Mouse (Mus musculus): ENCODE results near the gene Cacna1c. TPM values are rescaled to one million over a fixed set of nuclear protein-coding genes. Genes with fewer than 3 reads are reported as not detected.
"Not testable (repeated sequence)": the region's sequence is repeated elsewhere in the genome, so short reads cannot be mapped to it uniquely, and the experiment has no call there.

Gene Cacna1c
- total RNA-seq, 2 experiments from 2014 or later = 0.09 TPM; not detected in 1

GRCm38 (mm10) chr6:118605974-118606373 lies 590.2 kb downstream of the Cacna1c start:
- no peak for ATAC-seq (replicated peaks; ENCODE audit: low FRiP score, poor library complexity, severe bottlenecking)

- ATAC-seq (replicated peaks; ENCODE audit: low FRiP score, poor library complexity, severe bottlenecking) = no peak
Measured at GRCm38 (mm10) chr6:118603825-118604224, 592.4 kb downstream of the Cacna1c start.

GRCm38 (mm10) chr6:118595681-118596055 lies 600.5 kb downstream of the Cacna1c start:
- no peak for ATAC-seq (replicated peaks; ENCODE audit: low FRiP score, poor library complexity, severe bottlenecking)

- ATAC-seq (replicated peaks; ENCODE audit: low FRiP score, poor library complexity, severe bottlenecking) = no peak
Measured at GRCm38 (mm10) chr6:118594833-118595680, 601.2 kb downstream of the Cacna1c start.

- ATAC-seq (replicated peaks; ENCODE audit: low FRiP score, poor library complexity, severe bottlenecking) = no peak
Measured at GRCm38 (mm10) chr6:118594070-118594469, 602.1 kb downstream of the Cacna1c start.

- ATAC-seq (replicated peaks; ENCODE audit: low FRiP score, poor library complexity, severe bottlenecking) = no peak
Measured at GRCm38 (mm10) chr6:118593377-118594061, 602.7 kb downstream of the Cacna1c start.

GRCm38 (mm10) chr6:118592662-118593376 lies 603.4 kb downstream of the Cacna1c start:
- ATAC-seq (replicated peaks; ENCODE audit: low FRiP score, poor library complexity, severe bottlenecking) = no peak

- ATAC-seq (replicated peaks; ENCODE audit: low FRiP score, poor library complexity, severe bottlenecking) = not testable (repeated sequence)
Measured at GRCm38 (mm10) chr6:118578741-118579140, 617.5 kb downstream of the Cacna1c start.

GRCm38 (mm10) chr6:118574351-118574750 lies 621.9 kb downstream of the Cacna1c start:
- ATAC-seq (replicated peaks; ENCODE audit: low FRiP score, poor library complexity, severe bottlenecking) = no peak

GRCm38 (mm10) chr6:118567816-118568215 lies 628.4 kb downstream of the Cacna1c start:
- ATAC-seq (replicated peaks; ENCODE audit: low FRiP score, poor library complexity, severe bottlenecking) = no peak

- peak; percentile 99 for ATAC-seq (replicated peaks; ENCODE audit: low FRiP score, poor library complexity, severe bottlenecking)
Measured at GRCm38 (mm10) chr6:118561745-118562609, 634.2 kb downstream of the Cacna1c start, which contains the start of gene Ankrd26. Gene Ankrd26 (minus strand): TSS chr6:118562226.

GRCm38 (mm10) chr6:118561225-118561624 lies 635.0 kb downstream of the Cacna1c start:
- ATAC-seq (replicated peaks; ENCODE audit: low FRiP score, poor library complexity, severe bottlenecking) = no peak

GRCm38 (mm10) chr6:118538627-118539026 lies 657.6 kb downstream of the Cacna1c start:
- no peak for ATAC-seq (replicated peaks; ENCODE audit: low FRiP score, poor library complexity, severe bottlenecking)

Other genes starting within 250 kb of the Cacna1c start
- gene Dcp1b, start 21.2 kb downstream of the Cacna1c start, total RNA-seq (2015; ENCODE audit: low replicate concordance) = 1.2 and 2.1 TPM in 2 replicates
- gene Dcp1b, start 21.2 kb downstream of the Cacna1c start, total RNA-seq (2017; ENCODE audit: low replicate concordance) = 1.4 and 3.3 TPM in 2 replicates
- not detected in 2 replicates for gene Cacna2d4, start 40.1 kb upstream of the Cacna1c start, total RNA-seq (2015; ENCODE audit: low replicate concordance)
- gene Cacna2d4, start 40.1 kb upstream of the Cacna1c start, total RNA-seq (2017; ENCODE audit: low replicate concordance) = 0.14 TPM in 1 of 2 replicates, not detected in the other
- gene Lrtm2, start 134.3 kb upstream of the Cacna1c start, total RNA-seq (2015; ENCODE audit: low replicate concordance) = not detected in 2 replicates
- gene Lrtm2, start 134.3 kb upstream of the Cacna1c start, total RNA-seq (2017; ENCODE audit: low replicate concordance) = not detected in 2 replicates
- gene Adipor2, start 221.3 kb upstream of the Cacna1c start, total RNA-seq (2015; ENCODE audit: low replicate concordance) = 29.2 and 29.7 TPM in 2 replicates
- 35.7 and 40.3 TPM in 2 replicates for gene Adipor2, start 221.3 kb upstream of the Cacna1c start, total RNA-seq (2017; ENCODE audit: low replicate concordance)